ENCODE assay signal across 23 mouse cellular contexts in the genomic region with DNA sequence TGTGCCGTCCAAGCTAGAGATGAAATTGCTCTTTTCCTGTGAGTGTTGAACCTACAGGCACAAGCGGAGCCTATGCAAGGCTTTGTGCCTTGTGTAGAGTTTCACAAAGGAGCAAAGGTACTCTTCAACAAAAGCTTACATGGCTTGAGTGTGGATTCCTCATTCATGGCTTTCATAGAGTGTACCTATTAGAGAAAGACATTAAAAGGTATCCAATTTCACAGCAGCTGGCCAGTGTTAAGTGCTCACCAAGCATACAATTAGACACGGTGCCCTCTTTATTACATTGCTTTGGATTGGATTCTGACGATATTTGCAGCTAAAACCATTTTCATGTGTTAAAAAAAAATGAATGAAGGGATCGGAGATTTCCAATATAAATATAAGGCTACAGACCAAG.
"Had no signal": no experiment of that assay in that cellular context is flagged by ENCODE, and none has a peak within 500 bp of the region (broad histone marks: within the 10 kb centered on the region; RNA-seq: fewer than 3 reads in every experiment).

No protein-coding gene starts in this region.

- H3K27ac ChIP-seq: heart, embryonic 10.5 days; hindbrain, embryonic 10.5 days; hindbrain, embryonic 12.5 days; hindbrain, embryonic 14.5 days; intestine, embryonic 15.5 days; layer of hippocampus, adult 2 months; left cerebral cortex, adult 2 months; liver, embryonic 13.5 days; liver, embryonic 15.5 days had no signal

- H3K4me2 ChIP-seq: heart, embryonic 12.5 days; hindbrain, embryonic 12.5 days; hindbrain, embryonic 14.5 days; intestine, embryonic 15.5 days; liver, embryonic 11.5 days; liver, embryonic 13.5 days; liver, embryonic 15.5 days had no signal

- DNase-seq: gastrocnemius, postnatal 10 days; gastrocnemius, postnatal 25 days; heart, postnatal 4 days; kidney, adult 18-20 months; kidney, adult 8-10 months; kidney, postnatal 14 days; kidney, postnatal 4 days; liver; liver, embryonic 13.5 days; liver, postnatal 0 days had no signal

- H3K9ac ChIP-seq: heart, embryonic 12.5 days; hindbrain, embryonic 12.5 days; hindbrain, embryonic 14.5 days; intestine, embryonic 15.5 days; liver, embryonic 13.5 days; liver, embryonic 15.5 days; liver, postnatal 0 days had no signal

- H3K4me1 ChIP-seq: heart, embryonic 10.5 days; heart, embryonic 12.5 days; hindbrain, embryonic 10.5 days; hindbrain, embryonic 12.5 days; intestine, embryonic 15.5 days; liver, embryonic 13.5 days; liver, embryonic 15.5 days had no signal

- H3K4me3 ChIP-seq: heart, embryonic 10.5 days; heart, embryonic 12.5 days; hindbrain, embryonic 10.5 days; hindbrain, embryonic 12.5 days; intestine, embryonic 15.5 days; layer of hippocampus, adult 2 months; left cerebral cortex, adult 2 months; liver, embryonic 13.5 days; liver, embryonic 15.5 days had no signal

- H3K36me3 ChIP-seq: heart, embryonic 10.5 days; heart, embryonic 12.5 days; hindbrain, embryonic 10.5 days; hindbrain, embryonic 12.5 days; intestine, embryonic 15.5 days; liver, embryonic 13.5 days; liver, embryonic 15.5 days had no signal

- H3K27me3 ChIP-seq: heart, embryonic 12.5 days; hindbrain, embryonic 12.5 days; intestine, embryonic 15.5 days; liver, embryonic 13.5 days; liver, embryonic 15.5 days had no signal

- H3K9me3 ChIP-seq: intestine, embryonic 15.5 days; liver, embryonic 15.5 days had no signal

- ATAC-seq: hindbrain, embryonic 16.5 days; inflammation-experienced regulatory T-cells, adult 6 months; intestine, embryonic 15.5 days; intestine, postnatal 0 days; liver, postnatal 0 days had no signal
